Mouse (Mus musculus): ENCODE results near the gene Kcnip1. TPM values are rescaled to one million over a fixed set of nuclear protein-coding genes. Genes with fewer than 3 reads are reported as not detected.
A peak's percentile ranks its signal among the peaks of the same experiment; 100 is the strongest.

The Kcnip1 gene
- polyA plus RNA-seq, 1 experiment = 32.2 TPM

GRCm38 (mm10) chr11:33918424-33918823 lies 74.5 kb downstream of the Kcnip1 start:
- no peak overlapping the region for H3K4me3 ChIP-seq (ENCODE audit: insufficient read depth, low read length)
- no peaks in the 10 kb centered on the region for H3K4me1 ChIP-seq (ENCODE audit: control insufficient read depth, insufficient read depth, low read length)
- H3K27ac ChIP-seq (ENCODE audit: insufficient read depth, low read length) = no peak overlapping the region
- no peak for TF ChIP-seq POLR2A (IDR thresholded peaks at IDR 0.05; ENCODE audit: extremely low read depth, insufficient read depth, low read length)
- no peak for TF ChIP-seq CTCF (IDR thresholded peaks at IDR 0.05; ENCODE audit: extremely low read depth, insufficient read depth, low read length)

- Histone ChIP-seq H3K27ac (ENCODE audit: insufficient read depth, low read length) (no peak overlapping the region), H3K4me1 (ENCODE audit: control insufficient read depth, insufficient read depth, low read length) (no peaks in the 10 kb centered on the region), H3K4me3 (ENCODE audit: insufficient read depth, low read length) (no peak overlapping the region)
- TF ChIP-seq POLR2A (IDR thresholded peaks at IDR 0.05; ENCODE audit: extremely low read depth, insufficient read depth, low read length) = no peak
- peak; percentile 97 for TF ChIP-seq CTCF (IDR thresholded peaks at IDR 0.05; ENCODE audit: extremely low read depth, insufficient read depth, low read length)
Observed at GRCm38 (mm10) chr11:33917574-33917973, 75.4 kb downstream of the Kcnip1 start.

- Histone ChIP-seq H3K27ac (ENCODE audit: insufficient read depth, low read length) (no peak overlapping the region), H3K4me1 (ENCODE audit: control insufficient read depth, insufficient read depth, low read length) (no peaks in the 10 kb centered on the region), H3K4me3 (ENCODE audit: insufficient read depth, low read length) (no peak overlapping the region)
- no peak for TF ChIP-seq CTCF (IDR thresholded peaks at IDR 0.05; ENCODE audit: extremely low read depth, insufficient read depth, low read length)
- TF ChIP-seq POLR2A (IDR thresholded peaks at IDR 0.05; ENCODE audit: extremely low read depth, insufficient read depth, low read length) = no peak
Observed at GRCm38 (mm10) chr11:33914216-33914615, 78.7 kb downstream of the Kcnip1 start.

GRCm38 (mm10) chr11:33913061-33913460 lies 79.9 kb downstream of the Kcnip1 start:
- no peaks in the 10 kb centered on the region for H3K4me1 ChIP-seq (ENCODE audit: control insufficient read depth, insufficient read depth, low read length)
- H3K27ac ChIP-seq (ENCODE audit: insufficient read depth, low read length) = no peak overlapping the region
- no peak overlapping the region for H3K4me3 ChIP-seq (ENCODE audit: insufficient read depth, low read length)
- TF ChIP-seq CTCF (IDR thresholded peaks at IDR 0.05; ENCODE audit: extremely low read depth, insufficient read depth, low read length) (no peak), POLR2A (IDR thresholded peaks at IDR 0.05; ENCODE audit: extremely low read depth, insufficient read depth, low read length) (no peak)

- Histone ChIP-seq H3K4me1 (ENCODE audit: control insufficient read depth, insufficient read depth, low read length) (no peaks in the 10 kb centered on the region), H3K27ac (ENCODE audit: insufficient read depth, low read length) (no peak overlapping the region), H3K4me3 (ENCODE audit: insufficient read depth, low read length) (no peak overlapping the region)
- TF ChIP-seq POLR2A (IDR thresholded peaks at IDR 0.05; ENCODE audit: extremely low read depth, insufficient read depth, low read length) (no peak), CTCF (IDR thresholded peaks at IDR 0.05; ENCODE audit: extremely low read depth, insufficient read depth, low read length) (no peak)
Observed at GRCm38 (mm10) chr11:33912151-33912571, 80.8 kb downstream of the Kcnip1 start.

GRCm38 (mm10) chr11:33910982-33911381 lies 82.0 kb downstream of the Kcnip1 start:
- no peaks in the 10 kb centered on the region for H3K4me1 ChIP-seq (ENCODE audit: control insufficient read depth, insufficient read depth, low read length)
- no peak overlapping the region for H3K27ac ChIP-seq (ENCODE audit: insufficient read depth, low read length)
- H3K4me3 ChIP-seq (ENCODE audit: insufficient read depth, low read length) = no peak overlapping the region
- TF ChIP-seq POLR2A (IDR thresholded peaks at IDR 0.05; ENCODE audit: extremely low read depth, insufficient read depth, low read length) = no peak
- no peak for TF ChIP-seq CTCF (IDR thresholded peaks at IDR 0.05; ENCODE audit: extremely low read depth, insufficient read depth, low read length)

DNA sequence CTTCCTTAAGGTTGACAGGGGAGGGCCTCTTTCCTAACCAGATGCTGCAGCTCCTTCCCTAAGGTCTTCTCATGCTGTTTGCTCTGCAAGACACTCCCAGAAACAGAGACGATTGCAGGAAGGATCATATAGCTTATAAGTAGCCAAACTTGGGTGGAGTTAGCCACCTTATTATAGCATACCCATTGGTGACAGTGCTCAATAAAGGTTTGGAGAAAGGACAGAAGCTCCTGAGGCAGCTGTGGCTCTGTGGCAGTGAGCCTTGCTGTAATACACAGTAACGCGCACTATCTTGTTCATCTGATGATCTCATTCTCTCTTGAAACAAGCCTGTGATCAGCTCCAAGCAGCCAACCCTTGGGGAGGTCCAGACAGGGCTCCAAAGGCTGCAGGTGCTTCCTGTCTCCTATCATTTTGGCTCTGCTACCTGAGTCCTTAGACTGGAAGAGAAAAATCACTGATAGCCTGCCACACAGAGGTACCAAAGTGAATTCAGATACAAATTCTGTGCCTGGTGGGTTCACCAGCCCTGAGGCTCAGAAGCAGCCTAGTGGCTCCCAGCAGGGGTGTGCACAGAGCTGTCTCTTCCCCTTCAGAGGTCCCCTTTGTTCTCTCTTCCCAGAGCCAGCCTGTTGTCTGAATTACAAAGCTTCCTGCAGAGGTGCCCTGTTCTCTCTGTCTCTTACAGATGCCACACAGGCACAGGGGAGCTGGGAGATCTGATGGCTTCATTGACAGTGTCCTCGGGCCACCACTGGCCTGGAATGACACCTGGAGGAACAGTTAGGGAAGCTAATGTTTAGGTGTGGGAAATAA lies 84.4 kb downstream of the Kcnip1 start:
- H3K4me3 ChIP-seq (ENCODE audit: insufficient read depth, low read length) = no peak overlapping the region
- H3K27ac ChIP-seq (ENCODE audit: insufficient read depth, low read length) = no peak overlapping the region
- no peaks in the 10 kb centered on the region for H3K4me1 ChIP-seq (ENCODE audit: control insufficient read depth, insufficient read depth, low read length)
- no peak for TF ChIP-seq CTCF (IDR thresholded peaks at IDR 0.05; ENCODE audit: extremely low read depth, insufficient read depth, low read length)
- no peak for TF ChIP-seq POLR2A (IDR thresholded peaks at IDR 0.05; ENCODE audit: extremely low read depth, insufficient read depth, low read length)

- H3K27ac ChIP-seq (ENCODE audit: insufficient read depth, low read length) = no peak overlapping the region
- no peaks in the 10 kb centered on the region for H3K4me1 ChIP-seq (ENCODE audit: control insufficient read depth, insufficient read depth, low read length)
- H3K4me3 ChIP-seq (ENCODE audit: insufficient read depth, low read length) = no peak overlapping the region
- TF ChIP-seq CTCF (IDR thresholded peaks at IDR 0.05; ENCODE audit: extremely low read depth, insufficient read depth, low read length) = no peak
- no peak for TF ChIP-seq POLR2A (IDR thresholded peaks at IDR 0.05; ENCODE audit: extremely low read depth, insufficient read depth, low read length)
Observed at GRCm38 (mm10) chr11:33903494-33903893, 89.5 kb downstream of the Kcnip1 start.

GRCm38 (mm10) chr11:33902377-33902776 lies 90.6 kb downstream of the Kcnip1 start:
- TF ChIP-seq POLR2A (IDR thresholded peaks at IDR 0.05; ENCODE audit: extremely low read depth, insufficient read depth, low read length) = no peak
- no peak for TF ChIP-seq CTCF (IDR thresholded peaks at IDR 0.05; ENCODE audit: extremely low read depth, insufficient read depth, low read length)
- no peak overlapping the region for H3K27ac ChIP-seq (ENCODE audit: insufficient read depth, low read length)
- H3K4me3 ChIP-seq (ENCODE audit: insufficient read depth, low read length) = no peak overlapping the region
- no peaks in the 10 kb centered on the region for H3K4me1 ChIP-seq (ENCODE audit: control insufficient read depth, insufficient read depth, low read length)

DNA sequence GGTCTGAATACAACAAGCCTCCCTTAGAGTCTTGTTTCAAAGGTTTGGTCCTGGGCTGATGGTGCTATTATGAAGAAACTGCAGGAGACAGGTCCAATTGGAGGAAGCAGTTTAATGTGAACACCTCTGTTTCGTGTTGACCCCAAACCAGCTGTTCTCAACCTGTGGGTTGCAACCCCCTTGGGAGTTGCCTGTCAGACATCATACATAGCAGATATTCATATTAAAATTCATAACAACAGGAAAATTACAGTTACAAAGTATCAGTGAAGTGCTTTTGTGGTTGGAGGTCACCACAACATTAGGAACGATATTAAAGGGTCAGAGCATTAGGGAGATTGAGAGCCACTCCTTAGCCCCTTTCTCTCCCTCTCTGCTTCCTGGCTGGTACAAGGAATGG lies 91.2 kb downstream of the Kcnip1 start:
- TF ChIP-seq CTCF (IDR thresholded peaks at IDR 0.05; ENCODE audit: extremely low read depth, insufficient read depth, low read length) (no peak), POLR2A (IDR thresholded peaks at IDR 0.05; ENCODE audit: extremely low read depth, insufficient read depth, low read length) (no peak)
- H3K27ac ChIP-seq (ENCODE audit: insufficient read depth, low read length) = no peak overlapping the region
- no peaks in the 10 kb centered on the region for H3K4me1 ChIP-seq (ENCODE audit: control insufficient read depth, insufficient read depth, low read length)
- H3K4me3 ChIP-seq (ENCODE audit: insufficient read depth, low read length) = no peak overlapping the region
